Comparison of ENCODE assay signal across 18 mouse cellular contexts in the genomic region with DNA sequence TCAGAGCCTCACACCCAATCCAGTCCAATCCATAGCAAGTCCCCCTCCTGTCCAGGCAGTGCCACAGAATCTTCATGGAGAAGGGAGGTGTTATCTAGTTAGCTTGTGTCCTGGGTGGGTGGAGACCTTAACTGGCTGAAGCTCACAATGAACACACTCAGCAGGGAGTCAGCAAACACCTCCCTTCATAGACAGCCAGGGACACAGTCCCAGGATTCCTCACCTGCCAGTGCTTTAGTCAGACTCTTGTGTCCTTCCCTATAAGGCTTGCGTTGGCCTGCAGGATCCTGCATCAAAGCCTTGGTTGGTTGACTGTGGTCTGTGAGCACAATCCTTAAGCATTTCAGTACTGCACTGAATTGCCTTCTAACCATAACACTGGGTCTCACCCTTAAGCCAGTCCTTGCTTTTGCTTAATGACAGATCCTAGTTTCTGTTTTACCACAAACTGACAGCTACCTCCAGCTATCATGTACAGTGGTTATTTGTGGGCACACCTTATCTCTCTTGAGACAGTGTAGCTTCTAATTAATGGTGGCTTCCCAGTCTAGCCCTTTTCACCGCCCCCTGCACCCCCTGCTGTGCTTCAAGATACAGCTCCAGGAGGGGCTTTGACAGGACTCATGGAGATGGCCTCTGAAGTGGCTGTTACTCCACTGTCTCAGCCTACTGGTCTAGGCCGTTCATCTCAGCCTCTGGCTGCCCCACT. TPM values are rescaled to one million over a fixed set of nuclear protein-coding genes. Genes with fewer than 3 reads are reported as not detected.
DNase-seq lines count a peak whose midpoint lies in the region; ATAC-seq and TF ChIP-seq lines count a peak whose summit lies in the region.
"Had no signal": no experiment of that assay in that cellular context is flagged by ENCODE, and none has a peak within 500 bp of the region (broad histone marks: within the 10 kb centered on the region; RNA-seq: fewer than 3 reads in every experiment).

No protein-coding gene starts in this region.

- H3K4me3 ChIP-seq in heart, embryonic 15.5 days: no peak overlapping the region
- peak overlapping the region; percentile 2 to 19; a peak in 3 of 4 replicates for H3K4me3 ChIP-seq in MEL (ENCODE audit: control insufficient read depth in 1 of 2, insufficient read depth in 1 of 2, low read depth in 2 of 2, low read length in 2 of 2)
- no peak overlapping the region for H3K4me3 ChIP-seq in liver, embryonic 16.5 days (ENCODE audit: low read depth, low read length)
- H3K4me3 ChIP-seq in midbrain, embryonic 15.5 days: no peak overlapping the region
- H3K4me3 ChIP-seq: hindbrain, embryonic 15.5 days; limb, embryonic 15.5 days; midbrain, embryonic 13.5 days had no signal

- no peaks in the 10 kb centered on the region for H3K27me3 ChIP-seq in heart, embryonic 15.5 days
- no peaks in the 10 kb centered on the region for H3K27me3 ChIP-seq in MEL (ENCODE audit: control insufficient read depth in 1 of 2, insufficient read depth in 2 of 2, low read length in 2 of 2)
- H3K27me3 ChIP-seq in liver, embryonic 16.5 days (ENCODE audit: control insufficient read depth, insufficient read depth, low read depth, low read length): no peaks in the 10 kb centered on the region
- H3K27me3 ChIP-seq in midbrain, embryonic 15.5 days (replicated peaks): no peaks in the 10 kb centered on the region
- H3K27me3 ChIP-seq: hindbrain, embryonic 15.5 days; limb, embryonic 15.5 days; midbrain, embryonic 13.5 days had no signal

- no peak overlapping the region for H3K4me2 ChIP-seq in heart, embryonic 15.5 days
- H3K4me2 ChIP-seq in liver, embryonic 16.5 days (ENCODE audit: low read depth, low read length): peak overlapping the region; percentile 9; the same call in 1 of the 2 replicates
- no peak overlapping the region for H3K4me2 ChIP-seq in midbrain, embryonic 15.5 days
- H3K4me2 ChIP-seq: hindbrain, embryonic 15.5 days; limb, embryonic 15.5 days; midbrain, embryonic 13.5 days had no signal

- no peaks in the 10 kb centered on the region for H3K79me2 ChIP-seq in MEL (ENCODE audit: control insufficient read depth, insufficient read depth, low read length, poor library complexity)

- peak overlapping the region; percentile 53 for H3K27ac ChIP-seq in heart, embryonic 15.5 days
- H3K27ac ChIP-seq in MEL (ENCODE audit: control insufficient read depth, low read depth, low read length): peak overlapping the region; percentile 91
- peak overlapping the region; percentile 62 for H3K27ac ChIP-seq in liver, embryonic 16.5 days (ENCODE audit: low read length)
- no peak overlapping the region for H3K27ac ChIP-seq in midbrain, embryonic 15.5 days
- H3K27ac ChIP-seq: hindbrain, embryonic 15.5 days; limb, embryonic 15.5 days; midbrain, embryonic 13.5 days had no signal

- H3K9me3 ChIP-seq in heart, embryonic 15.5 days (replicated peaks): no peaks in the 10 kb centered on the region
- no peaks in the 10 kb centered on the region for H3K9me3 ChIP-seq in MEL (replicated peaks; ENCODE audit: insufficient read depth, low read length)
- H3K9me3 ChIP-seq in liver, embryonic 16.5 days (replicated peaks; ENCODE audit: control insufficient read depth, low read length): no peaks in the 10 kb centered on the region
- H3K9me3 ChIP-seq in midbrain, embryonic 15.5 days: no peaks in the 10 kb centered on the region
- H3K9me3 ChIP-seq: hindbrain, embryonic 15.5 days; limb, embryonic 15.5 days; midbrain, embryonic 13.5 days had no signal

- H3K4me1 ChIP-seq in heart, embryonic 15.5 days (replicated peaks): peaks cover 30% of the 10 kb centered on the region
- H3K4me1 ChIP-seq in MEL (ENCODE audit: control insufficient read depth in 1 of 2, insufficient read depth in 2 of 2, low read length in 2 of 2): peaks cover 0 to 24% of the 10 kb centered on the region in 2 experiments; a peak in 3 of 4 replicates
- peaks cover 17% of the 10 kb centered on the region for H3K4me1 ChIP-seq in liver, embryonic 16.5 days (ENCODE audit: control insufficient read depth, low read depth, low read length)
- H3K4me1 ChIP-seq in midbrain, embryonic 15.5 days: 0 out of 2 replicates have a peak, but pooled peaks cover 4% of the 10 kb centered on the region
- H3K4me1 ChIP-seq: midbrain, embryonic 13.5 days had no signal

- TF ChIP-seq EP300 in MEL (IDR thresholded peaks at IDR 0.05; ENCODE audit: low read depth in 1 of 2, low read length in 2 of 2): peak; percentile 91 to 95

- 27% methylated on average over 3 of the region's 3 CpGs for WGBS in heart, embryonic 15.5 days
- WGBS in liver, embryonic 16.5 days (ENCODE audit: insufficient replicate concordance): 16% methylated on average over 3 of the region's 3 CpGs
- 53% methylated on average over 3 of the region's 3 CpGs for WGBS in midbrain, embryonic 15.5 days

- peak; percentile 68 for ATAC-seq in heart, embryonic 15.5 days (replicated peaks; ENCODE audit: insufficient number of reproducible peaks, insufficient read depth, low FRiP score, low read depth)
- ATAC-seq in erythroblast, adult 5-6 weeks (replicated peaks; ENCODE audit: low FRiP score, poor library complexity, severe bottlenecking): 0 out of 2 replicates have a peak, but pooled peaks have one; percentile 12
- ATAC-seq in liver, embryonic 16.5 days (ENCODE audit: low read depth): peak; percentile 73
- no peak for ATAC-seq in midbrain, embryonic 15.5 days (replicated peaks)
- ATAC-seq: intestine, postnatal 0 days; midbrain, embryonic 13.5 days had no signal

- intact Hi-C loops in heart, postnatal 14 days (cut with DNase I): no loop called here

- TF ChIP-seq POLR2A in MEL (IDR thresholded peaks at IDR 0.05; ENCODE audit: control insufficient read depth in 1 of 2, insufficient read depth in 1 of 2, low read depth in 1 of 2, low read length in 2 of 2, poor library complexity in 1 of 2): peak in 1 of 2 experiments; percentile 30; a peak in 1 of 4 replicates

- no peaks in the 10 kb centered on the region for H3K36me3 ChIP-seq in heart, embryonic 15.5 days
- peaks cover 0 to 16% of the 10 kb centered on the region in 2 experiments; a peak in 2 of 4 replicates for H3K36me3 ChIP-seq in MEL (ENCODE audit: control insufficient read depth in 1 of 2, insufficient read depth in 2 of 2, low read length in 2 of 2)
- H3K36me3 ChIP-seq in liver, embryonic 16.5 days (ENCODE audit: control insufficient read depth, insufficient read depth): no peaks in the 10 kb centered on the region
- no peaks in the 10 kb centered on the region for H3K36me3 ChIP-seq in midbrain, embryonic 15.5 days (replicated peaks)
- H3K36me3 ChIP-seq: hindbrain, embryonic 15.5 days; limb, embryonic 15.5 days; midbrain, embryonic 13.5 days had no signal

- no peak overlapping the region for H3K9ac ChIP-seq in heart, embryonic 15.5 days
- H3K9ac ChIP-seq in MEL (ENCODE audit: control insufficient read depth, low read depth, low read length, poor library complexity, severe bottlenecking): peak overlapping the region; percentile 62
- no peak overlapping the region for H3K9ac ChIP-seq in liver, embryonic 16.5 days (ENCODE audit: low read depth, low read length)
- no peak overlapping the region for H3K9ac ChIP-seq in midbrain, embryonic 15.5 days
- H3K9ac ChIP-seq: hindbrain, embryonic 15.5 days; limb, embryonic 15.5 days; midbrain, embryonic 13.5 days had no signal

- TF ChIP-seq RAD21 in MEL (IDR thresholded peaks at IDR 0.05; ENCODE audit: low read depth, low read length): no peak

- DNase-seq in heart, postnatal 14 days: no peak
- DNase-seq in MEL (ENCODE audit: low read depth, low spot score): peak; percentile 89
- no peak for DNase-seq in layer of hippocampus, postnatal 25 days (ENCODE audit: extremely low spot score in 1 of 2, low spot score in 1 of 2)
- no peak for DNase-seq in spleen, postnatal 14 days (ENCODE audit: low spot score in 2 of 2)
- DNase-seq: adrenal gland, adult 8-10 months; cerebellum, adult 9-10 months; gastrocnemius, postnatal 36 days; kidney, postnatal 10 days; lung, postnatal 14 days; spleen, adult 18-20 months had no signal

- TF ChIP-seq CTCF in MEL (IDR thresholded peaks at IDR 0.05 in 2 of 3, conservative IDR thresholded peaks at IDR 0.05 in 1 of 3; ENCODE audit: control insufficient read depth in 1 of 3, insufficient read depth in 1 of 3, low read depth in 2 of 3, low read length in 3 of 3, poor library complexity in 1 of 3, severe bottlenecking in 1 of 3): no peak

TF ChIP-seq in MEL, 35 proteins besides CTCF, POLR2A, EP300 and RAD21 (continues in another document):
- TF ChIP-seq MYB (IDR thresholded peaks at IDR 0.05; ENCODE audit: low read depth, low read length) (peak; percentile 93), TBP (IDR thresholded peaks at IDR 0.05; ENCODE audit: low read depth, low read length) (0 out of 2 replicates have a peak, but pooled peaks have one; percentile 67), POLR2AphosphoS5 (IDR thresholded peaks at IDR 0.05; ENCODE audit: borderline replicate concordance, low read depth, low read length) (no peak), MAFK (IDR thresholded peaks at IDR 0.05; ENCODE audit: borderline replicate concordance, low read depth, low read length) (0 out of 2 replicates have a peak, but pooled peaks have one; percentile 71)

RNA-seq across cellular contexts. Expression of a gene that starts 4.8 kb away (rescaled TPM):
- polyA plus RNA-seq in heart, embryonic 15.5 days (2015; fragmentation: Nextera tagmentation; extraction: Ambion mirVana): 149 and 169 TPM in 2 replicates
- 10 to 100 TPM; 60.3 to 66.0 TPM for total RNA-seq in heart, postnatal 14 days (2021)
- 40.3 and 44.4 TPM in 2 replicates for total RNA-seq in MEL (2012; rRNA removed)
- 10 to 100 TPM in 1 of 2 experiments, not detected in 1; 73.0 TPM for polyA plus RNA-seq in MEL (2012; ENCODE audit: insufficient read depth in 1 of 2, insufficient read length in 2 of 2, low read depth in 1 of 2, low replicate concordance in 2 of 2, missing spikeins in 1 of 2)
- total RNA-seq in erythroblast, adult 5-6 weeks (2015; ENCODE audit: low replicate concordance): 23.4 and 27.6 TPM in 2 replicates
- total RNA-seq in erythroblast, adult 5-6 weeks (2017; ENCODE audit: low replicate concordance): 21.5 and 23.1 TPM in 2 replicates
- polyA plus RNA-seq in liver, embryonic 16.5 days (2015; fragmentation: Nextera tagmentation; extraction: Ambion mirVana): 26.9 and 30.5 TPM in 2 replicates
- total RNA-seq in layer of hippocampus, postnatal 25 days (2021): 100 to 1,000 TPM; 197 to 219 TPM
- polyA plus RNA-seq in midbrain, embryonic 15.5 days (2015; fragmentation: Nextera tagmentation; extraction: Ambion mirVana): 13.9 and 14.7 TPM in 2 replicates

RNA-seq across cellular contexts. Expression of a gene that starts 50.9 kb away (rescaled TPM):
- polyA plus RNA-seq in heart, embryonic 15.5 days (2015; fragmentation: Nextera tagmentation; extraction: Ambion mirVana): 70.5 and 85.0 TPM in 2 replicates
- 10 to 100 TPM; 17.2 to 18.4 TPM for total RNA-seq in heart, postnatal 14 days (2021)
- total RNA-seq in MEL (2012; rRNA removed): 5.5 and 7.7 TPM in 2 replicates
- 10 to 100 TPM in 1 of 2 experiments, not detected in 1; 20.0 TPM for polyA plus RNA-seq in MEL (2012; ENCODE audit: insufficient read depth in 1 of 2, insufficient read length in 2 of 2, low read depth in 1 of 2, low replicate concordance in 2 of 2, missing spikeins in 1 of 2)
- total RNA-seq in erythroblast, adult 5-6 weeks (2015; ENCODE audit: low replicate concordance): not detected in 2 replicates
- not detected in 2 replicates for total RNA-seq in erythroblast, adult 5-6 weeks (2017; ENCODE audit: low replicate concordance)
- 4.8 and 5.0 TPM in 2 replicates for polyA plus RNA-seq in liver, embryonic 16.5 days (2015; fragmentation: Nextera tagmentation; extraction: Ambion mirVana)
- total RNA-seq in layer of hippocampus, postnatal 25 days (2021): 10 to 100 TPM; 17.2 to 22.7 TPM
- 27.6 and 31.4 TPM in 2 replicates for polyA plus RNA-seq in midbrain, embryonic 15.5 days (2015; fragmentation: Nextera tagmentation; extraction: Ambion mirVana)

Comparison
In these comparisons a context has a peak if more than half of its experiments do, and no peak if none do; other contexts are left out.
1. H3K4me3 ChIP-seq: peak in MEL (2 of 2); none in heart, embryonic 15.5 days (single experiment), liver, embryonic 16.5 days (single experiment) and midbrain, embryonic 15.5 days (single experiment).